24 mouse cellular contexts compared by ENCODE assay signal in genomic region chr13:64359702-64360101, GRCm38 (mm10). TPM values are rescaled to one million over a fixed set of nuclear protein-coding genes. Genes with fewer than 3 reads are reported as not detected.
DNase-seq lines count a peak whose midpoint lies in the region; TF ChIP-seq lines count a peak whose summit lies in the region.
"Had no signal": no experiment of that assay in that cellular context is flagged by ENCODE, and none has a peak within 500 bp of the region (broad histone marks: within the 10 kb centered on the region; RNA-seq: fewer than 3 reads in every experiment).

No protein-coding gene starts in this region.

- H3K79me2 ChIP-seq in heart, adult 2 months (replicated peaks; ENCODE audit: control insufficient read depth, insufficient read depth, low read length) = no peaks in the 10 kb centered on the region

- 85% methylated on average over 3 of the region's 3 CpGs for WGBS in heart, embryonic 10.5 days
- 85% methylated on average over 3 of the region's 3 CpGs for WGBS in heart, adult 2 months

- no peaks in the 10 kb centered on the region for H3K9me3 ChIP-seq in heart, embryonic 10.5 days
- H3K9me3 ChIP-seq: embryonic facial prominence, embryonic 13.5 days; forebrain, embryonic 10.5 days; forebrain, embryonic 15.5 days; intestine, embryonic 15.5 days; limb, embryonic 12.5 days; liver, embryonic 15.5 days; neural tube, embryonic 12.5 days had no signal

- H3K36me3 ChIP-seq in heart, embryonic 10.5 days = peaks cover 24% of the 10 kb centered on the region
- H3K36me3 ChIP-seq in heart, adult 2 months (ENCODE audit: control insufficient read depth, insufficient read depth, low read length) = peaks cover 9% of the 10 kb centered on the region; the same call in 1 of the 2 replicates

- H3K27me3 ChIP-seq in heart, embryonic 10.5 days (ENCODE audit: insufficient read depth, poor library complexity, severe bottlenecking) = no peaks in the 10 kb centered on the region
- no peaks in the 10 kb centered on the region for H3K27me3 ChIP-seq in heart, adult 2 months (ENCODE audit: control insufficient read depth, insufficient read depth, low read length)
- H3K27me3 ChIP-seq: embryonic facial prominence, embryonic 13.5 days; forebrain, embryonic 15.5 days; intestine, embryonic 15.5 days; limb, embryonic 12.5 days; liver, embryonic 15.5 days; neural tube, embryonic 12.5 days had no signal

- TF ChIP-seq EP300 in heart, adult 2 months (IDR thresholded peaks at IDR 0.05; ENCODE audit: insufficient read depth, low read depth, low read length) = no peak

- H3K4me1 ChIP-seq in heart, embryonic 10.5 days = no peaks in the 10 kb centered on the region
- H3K4me1 ChIP-seq in heart, adult 2 months (ENCODE audit: control insufficient read depth, insufficient read depth, low read length) = no peaks in the 10 kb centered on the region; the same call in 1 of the 2 replicates
- H3K4me1 ChIP-seq: embryonic facial prominence, embryonic 13.5 days; forebrain, embryonic 15.5 days; intestine, embryonic 15.5 days; limb, embryonic 12.5 days; neural tube, embryonic 12.5 days had no signal

- no peak overlapping the region for H3K27ac ChIP-seq in heart, embryonic 10.5 days
- H3K27ac ChIP-seq in heart, adult 2 months = no peak overlapping the region
- H3K27ac ChIP-seq: embryonic facial prominence, embryonic 13.5 days; forebrain, embryonic 10.5 days; forebrain, embryonic 15.5 days; gastrocnemius, adult 2 months; intestine, embryonic 15.5 days; limb, embryonic 12.5 days; liver, embryonic 15.5 days; neural tube, embryonic 12.5 days had no signal

- H3K9ac ChIP-seq in heart, adult 2 months (ENCODE audit: low read depth, low read length) = no peak overlapping the region
- H3K9ac ChIP-seq: embryonic facial prominence, embryonic 13.5 days; forebrain, embryonic 15.5 days; intestine, embryonic 15.5 days; limb, embryonic 12.5 days; liver, embryonic 15.5 days; lung, embryonic 14.5 days; neural tube, embryonic 12.5 days had no signal

- DNase-seq in heart, embryonic 10.5 days (ENCODE audit: low spot score) = peak; percentile 10
- DNase-seq in heart, adult 2 months = no peak
- peak; percentile 79 to 93 for DNase-seq in cerebellum, adult 18-20 months
- peak; percentile 83 to 85 for DNase-seq in cerebellum, postnatal 10 days
- no peak for DNase-seq in spleen, adult 18-20 months
- no peak for DNase-seq in retina, postnatal 1 day
- no peak for DNase-seq in gastrocnemius, adult 18-20 months (ENCODE audit: low spot score)
- DNase-seq: adrenal gland, postnatal 36 days; gastrocnemius, adult 2 months; gastrocnemius, postnatal 36 days; heart, postnatal 14 days; kidney, adult 2 months; kidney, postnatal 4 days; layer of hippocampus, adult 9-11 months; lung, embryonic 14.5 days; lung, postnatal 14 days; thymus, postnatal 14 days had no signal

- intact Hi-C loops in heart, adult 2 months (cut with DNase I) = no loop called here

- no peak for TF ChIP-seq CTCF in heart, adult 2 months (IDR thresholded peaks at IDR 0.05)

- no peak overlapping the region for H3K4me3 ChIP-seq in heart, embryonic 10.5 days
- no peak overlapping the region for H3K4me3 ChIP-seq in heart, adult 2 months
- H3K4me3 ChIP-seq: embryonic facial prominence, embryonic 13.5 days; forebrain, embryonic 10.5 days; forebrain, embryonic 15.5 days; gastrocnemius, adult 2 months; intestine, embryonic 15.5 days; limb, embryonic 12.5 days; liver, embryonic 15.5 days; neural tube, embryonic 12.5 days had no signal

- no peak for TF ChIP-seq POLR2A in heart, adult 2 months (IDR thresholded peaks at IDR 0.05; ENCODE audit: insufficient read depth, low read depth, low read length)

RNA-seq across cellular contexts. Expression of gene Ctsl, which starts 11.0 kb away (rescaled TPM):
- polyA plus RNA-seq in heart, embryonic 10.5 days (2016; fragmentation: Nextera tagmentation; extraction: Ambion mirVana) = 240 and 241 TPM in 2 replicates
- total RNA-seq in heart, adult 2 months (2021) = 100 to 1,000 TPM; 221 to 288 TPM
- polyA plus RNA-seq in heart, adult 2 months (2012; rRNA removed) = 90.0 and 166 TPM in 2 replicates
- total RNA-seq in gastrocnemius, adult 18-20 months (2021) = 100 to 1,000 TPM; 121 to 124 TPM

RNA-seq across cellular contexts. Expression of gene Aaed1, which starts 47.2 kb away (rescaled TPM):
- 58.6 and 60.3 TPM in 2 replicates for polyA plus RNA-seq in heart, embryonic 10.5 days (2016; fragmentation: Nextera tagmentation; extraction: Ambion mirVana)
- total RNA-seq in heart, adult 2 months (2021) = 10 to 100 TPM; 55.7 to 65.7 TPM
- polyA plus RNA-seq in heart, adult 2 months (2012; rRNA removed) = 19.6 and 28.4 TPM in 2 replicates
- 10 to 100 TPM; 47.3 to 51.5 TPM for total RNA-seq in gastrocnemius, adult 18-20 months (2021)

Comparison
In these comparisons a context has a peak if more than half of its experiments do, and no peak if none do; other contexts are left out.
1. DNase-seq: peak in heart, embryonic 10.5 days (single experiment), cerebellum, adult 18-20 months (2 of 2) and cerebellum, postnatal 10 days (2 of 2); none in heart, adult 2 months (0 of 2), spleen, adult 18-20 months (0 of 2), retina, postnatal 1 day (single experiment) and gastrocnemius, adult 18-20 months (single experiment).